Mouse (Mus musculus): ENCODE results near the gene Cd300lf. TPM values are rescaled to one million over a fixed set of nuclear protein-coding genes. Genes with fewer than 3 reads are reported as not detected.
A peak's percentile ranks its signal among the peaks of the same experiment; 100 is the strongest.

The Cd300lf gene
- polyA plus RNA-seq, 1 experiment from 2014 or later: not detected

- H3K27ac ChIP-seq: no peak overlapping the region
- no peak overlapping the region for H3K9ac ChIP-seq
These were observed 39.1 kb upstream of the Cd300lf start for GRCm38 (mm10) chr11:115172825-115173287.

GRCm38 (mm10) chr11:115171125-115171524 lies 37.3 kb upstream of the Cd300lf start:
- no peaks in the 10 kb centered on the region for H3K36me3 ChIP-seq (replicated peaks; ENCODE audit: control insufficient read depth, insufficient read depth)
- WGBS: 41% methylated on average over 8 of the region's 8 CpGs
- no peak overlapping the region for H3K4me2 ChIP-seq (replicated peaks)

More at GRCm38 (mm10) chr11:115172825-115173287, 39.1 kb upstream of the Cd300lf start:
- Histone ChIP-seq H3K9me3 (ENCODE audit: control insufficient read depth, low read length) (no peaks in the 10 kb centered on the region), H3K27me3 (ENCODE audit: control insufficient read depth, insufficient read depth, low read length) (peaks cover 5% of the 10 kb centered on the region; the same call in 1 of the 2 replicates), H3K36me3 (replicated peaks; ENCODE audit: control insufficient read depth, insufficient read depth) (no peaks in the 10 kb centered on the region), H3K4me2 (replicated peaks) (no peak overlapping the region), H3K4me3 (replicated peaks; ENCODE audit: low read length) (no peak overlapping the region), H3K4me1 (replicated peaks; ENCODE audit: control insufficient read depth, insufficient read depth, low read length) (peaks cover 38% of the 10 kb centered on the region)
- 30% methylated on average over 4 of the region's 4 CpGs for WGBS
- ATAC-seq (ENCODE audit: low FRiP score): 0 out of 2 replicates have a peak, but pooled peaks have one; percentile 17
- peak; percentile 71 for DNase-seq (ENCODE audit: low spot score)

GRCm38 (mm10) chr11:115169430-115169829 lies 35.6 kb upstream of the Cd300lf start:
- no peak overlapping the region for H3K9ac ChIP-seq
- DNase-seq (ENCODE audit: low spot score) (no peak), ATAC-seq (ENCODE audit: low FRiP score) (no peak)
- 92% methylated on average over 4 of the region's 4 CpGs for WGBS
- no peak overlapping the region for H3K27ac ChIP-seq
- no peaks in the 10 kb centered on the region for H3K9me3 ChIP-seq (ENCODE audit: control insufficient read depth, low read length)
- H3K4me3 ChIP-seq (replicated peaks; ENCODE audit: low read length): no peak overlapping the region
- H3K36me3 ChIP-seq (replicated peaks; ENCODE audit: control insufficient read depth, insufficient read depth): no peaks in the 10 kb centered on the region
- H3K4me2 ChIP-seq (replicated peaks): no peak overlapping the region
- H3K4me1 ChIP-seq (replicated peaks; ENCODE audit: control insufficient read depth, insufficient read depth, low read length): peaks cover 23% of the 10 kb centered on the region
- peaks cover 23% of the 10 kb centered on the region for H3K27me3 ChIP-seq (ENCODE audit: control insufficient read depth, insufficient read depth, low read length)

More at GRCm38 (mm10) chr11:115171125-115171524, 37.3 kb upstream of the Cd300lf start:
- Histone ChIP-seq H3K9ac (no peak overlapping the region), H3K4me3 (replicated peaks; ENCODE audit: low read length) (no peak overlapping the region), H3K4me1 (replicated peaks; ENCODE audit: control insufficient read depth, insufficient read depth, low read length) (peaks cover 28% of the 10 kb centered on the region), H3K27me3 (ENCODE audit: control insufficient read depth, insufficient read depth, low read length) (peaks cover 6% of the 10 kb centered on the region; the same call in 1 of the 2 replicates), H3K9me3 (ENCODE audit: control insufficient read depth, low read length) (no peaks in the 10 kb centered on the region), H3K27ac (no peak overlapping the region)
- ATAC-seq (ENCODE audit: low FRiP score) (no peak), DNase-seq (ENCODE audit: low spot score) (no peak)

- H3K36me3 ChIP-seq (replicated peaks; ENCODE audit: control insufficient read depth, insufficient read depth): no peaks in the 10 kb centered on the region
- no peak overlapping the region for H3K4me3 ChIP-seq (replicated peaks; ENCODE audit: low read length)
- H3K4me1 ChIP-seq (replicated peaks; ENCODE audit: control insufficient read depth, insufficient read depth, low read length): peaks cover 22% of the 10 kb centered on the region
- H3K4me2 ChIP-seq (replicated peaks): no peak overlapping the region
- 90% methylated on average over 8 of the region's 8 CpGs for WGBS
- no peak overlapping the region for H3K27ac ChIP-seq
- no peaks in the 10 kb centered on the region for H3K9me3 ChIP-seq (ENCODE audit: control insufficient read depth, low read length)
- H3K9ac ChIP-seq: no peak overlapping the region
- H3K27me3 ChIP-seq (ENCODE audit: control insufficient read depth, insufficient read depth, low read length): peaks cover 33% of the 10 kb centered on the region
- DNase-seq (ENCODE audit: low spot score) (no peak), ATAC-seq (ENCODE audit: low FRiP score) (no peak)
These were observed 33.9 kb upstream of the Cd300lf start for GRCm38 (mm10) chr11:115167631-115168249.

GRCm38 (mm10) chr11:115166776-115167175 lies 33.0 kb upstream of the Cd300lf start:
- no peaks in the 10 kb centered on the region for H3K9me3 ChIP-seq (ENCODE audit: control insufficient read depth, low read length)
- no peak for ATAC-seq (ENCODE audit: low FRiP score)
- H3K4me2 ChIP-seq (replicated peaks): no peak overlapping the region
- peaks cover 13% of the 10 kb centered on the region; the same call in 1 of the 2 replicates for H3K4me1 ChIP-seq (replicated peaks; ENCODE audit: control insufficient read depth, insufficient read depth, low read length)
- no peak overlapping the region for H3K9ac ChIP-seq
- no peak for DNase-seq (ENCODE audit: low spot score)
- peaks cover 43% of the 10 kb centered on the region for H3K27me3 ChIP-seq (ENCODE audit: control insufficient read depth, insufficient read depth, low read length)
- no peak overlapping the region for H3K4me3 ChIP-seq (replicated peaks; ENCODE audit: low read length)
- no peaks in the 10 kb centered on the region for H3K36me3 ChIP-seq (replicated peaks; ENCODE audit: control insufficient read depth, insufficient read depth)
- no peak overlapping the region for H3K27ac ChIP-seq
- WGBS: 97% methylated on average over 3 of the region's 3 CpGs

GRCm38 (mm10) chr11:115164976-115165374 lies 31.2 kb upstream of the Cd300lf start:
- Histone ChIP-seq H3K9ac (peak overlapping the region; percentile 60; the same call in 1 of the 2 replicates), H3K36me3 (replicated peaks; ENCODE audit: control insufficient read depth, insufficient read depth) (no peaks in the 10 kb centered on the region), H3K4me3 (replicated peaks; ENCODE audit: low read length) (peak overlapping the region; percentile 56), H3K27me3 (ENCODE audit: control insufficient read depth, insufficient read depth, low read length) (peaks cover 51% of the 10 kb centered on the region), H3K27ac (no peak overlapping the region), H3K4me1 (replicated peaks; ENCODE audit: control insufficient read depth, insufficient read depth, low read length) (peaks cover 13% of the 10 kb centered on the region; the same call in 1 of the 2 replicates), H3K4me2 (replicated peaks) (peak overlapping the region; percentile 72), H3K9me3 (ENCODE audit: control insufficient read depth, low read length) (no peaks in the 10 kb centered on the region)
- 0% methylated on average over 9 of the region's 9 CpGs for WGBS
- ATAC-seq (ENCODE audit: low FRiP score) (no peak), DNase-seq (ENCODE audit: low spot score) (no peak)

- Histone ChIP-seq H3K9ac (peak overlapping the region; percentile 60), H3K9me3 (ENCODE audit: control insufficient read depth, low read length) (no peaks in the 10 kb centered on the region), H3K36me3 (replicated peaks; ENCODE audit: control insufficient read depth, insufficient read depth) (no peaks in the 10 kb centered on the region), H3K27ac (no peak overlapping the region), H3K4me3 (replicated peaks; ENCODE audit: low read length) (peak overlapping the region; percentile 56), H3K27me3 (ENCODE audit: control insufficient read depth, insufficient read depth, low read length) (peaks cover 51% of the 10 kb centered on the region), H3K4me1 (replicated peaks; ENCODE audit: control insufficient read depth, insufficient read depth, low read length) (peaks cover 13% of the 10 kb centered on the region; the same call in 1 of the 2 replicates), H3K4me2 (replicated peaks) (peak overlapping the region; percentile 72)
- DNase-seq (ENCODE audit: low spot score): no peak
- ATAC-seq (ENCODE audit: low FRiP score): no peak
- WGBS: 0% methylated on average over 14 of the region's 14 CpGs
These were observed 30.7 kb upstream of the Cd300lf start for GRCm38 (mm10) chr11:115164341-115164975.

GRCm38 (mm10) chr11:115163568-115164150 lies 29.9 kb upstream of the Cd300lf start:
- Histone ChIP-seq H3K27me3 (ENCODE audit: control insufficient read depth, insufficient read depth, low read length) (peaks cover 51% of the 10 kb centered on the region), H3K9ac (peak overlapping the region; percentile 60), H3K4me1 (replicated peaks; ENCODE audit: control insufficient read depth, insufficient read depth, low read length) (peaks cover 13% of the 10 kb centered on the region; the same call in 1 of the 2 replicates), H3K36me3 (replicated peaks; ENCODE audit: control insufficient read depth, insufficient read depth) (no peaks in the 10 kb centered on the region), H3K4me3 (replicated peaks; ENCODE audit: low read length) (peak overlapping the region; percentile 56), H3K9me3 (ENCODE audit: control insufficient read depth, low read length) (no peaks in the 10 kb centered on the region), H3K4me2 (replicated peaks) (peak overlapping the region; percentile 72), H3K27ac (peak overlapping the region; percentile 20; the same call in 1 of the 2 replicates)
- ATAC-seq (ENCODE audit: low FRiP score): no peak; the same call in 1 of the 2 replicates
- WGBS: under 1% methylated on average over 47 of the region's 47 CpGs
- DNase-seq (ENCODE audit: low spot score): no peak
